Mouse (Mus musculus) MEL (cell line): Measurements from ENCODE around the gene Rab24. TPM values are rescaled to one million over a fixed set of nuclear protein-coding genes. Genes with fewer than 3 reads are reported as not detected.
A peak's percentile ranks its signal among the peaks of the same experiment; 100 is the strongest.

ENCODE experiments used
- DNase-seq: peaks from one replicate; pipeline ENCODE4 v3.0.0; 2011; ENCODE audit warnings: low read depth, low spot score
- H3K27ac ChIP-seq: 2 replicates; pipeline ENCODE4 v1.5.1; 2012; ENCODE audit warnings: low read depth, mild to moderate bottlenecking, control low read depth, low read length, moderate library complexity; ENCODE audit not compliant: control insufficient read depth
- H3K27me3 ChIP-seq, 2 experiments: fragments of 150-350 bp in 1 of 2; sonication (generic) in 1 of 2; 2 replicates each; pipeline ENCODE4 v1.6.1; 2012; ENCODE audit warnings: low read length in 2 of 2, mild to moderate bottlenecking in 2 of 2, improper control_type of control experiment in 1 of 2, moderate library complexity in 1 of 2; ENCODE audit not compliant: insufficient read depth in 2 of 2, control insufficient read depth in 1 of 2
- H3K36me3 ChIP-seq, 2 experiments: 2 replicates each; pipeline ENCODE4 v1.6.1; 2012 to 2014; ENCODE audit warnings: low read length in 2 of 2, improper control_type of control experiment in 1 of 2, inconsistent platforms in 1 of 2, mild to moderate bottlenecking in 1 of 2; ENCODE audit not compliant: insufficient read depth in 2 of 2, control insufficient read depth in 1 of 2
- H3K4me1 ChIP-seq, 2 experiments: fragments of 150-350 bp in 1 of 2; sonication (generic) in 1 of 2; 2 replicates each; pipeline ENCODE4 v1.6.1; 2012; ENCODE audit warnings: low read length in 2 of 2, improper control_type of control experiment in 1 of 2, mild to moderate bottlenecking in 1 of 2; ENCODE audit not compliant: insufficient read depth in 2 of 2, control insufficient read depth in 1 of 2
- H3K4me3 ChIP-seq, 2 experiments: fragments of 150-350 bp in 1 of 2; sonication (generic) in 1 of 2; 2 replicates each; pipeline ENCODE4 v1.5.1; 2012; ENCODE audit warnings: low read depth in 2 of 2, low read length in 2 of 2, mild to moderate bottlenecking in 2 of 2, moderate library complexity in 2 of 2, control low read depth in 1 of 2, improper control_type of control experiment in 1 of 2; ENCODE audit not compliant: control insufficient read depth in 1 of 2, insufficient read depth in 1 of 2
- H3K79me2 ChIP-seq: 2 replicates; pipeline ENCODE4 v1.6.1; 2012; ENCODE audit warnings: mild to moderate bottlenecking, low read length, moderate library complexity; ENCODE audit not compliant: control insufficient read depth, poor library complexity, insufficient read depth
- H3K9ac ChIP-seq: 2 replicates; pipeline ENCODE4 v1.6.1; 2012; ENCODE audit warnings: low read depth, mild to moderate bottlenecking, control low read depth, low read length, moderate library complexity; ENCODE audit not compliant: control insufficient read depth, poor library complexity, severe bottlenecking
- H3K9me3 ChIP-seq: fragments of 150-350 bp; sonication (generic); replicated peaks from 2 replicates; pipeline ENCODE4 v1.6.1; 2012; ENCODE audit warnings: mild to moderate bottlenecking, low read length, improper control_type of control experiment, moderate library complexity; ENCODE audit not compliant: insufficient read depth
- BHLHE40 ChIP-seq: IDR thresholded peaks from 2 replicates; pipeline ENCODE4 v1.6.1; 2012; ENCODE audit warnings: low read depth, mild to moderate bottlenecking, inconsistent platforms, low read length, improper control_type of control experiment, borderline replicate concordance
- CHD1 ChIP-seq: IDR thresholded peaks from 2 replicates; pipeline ENCODE4 v1.6.1; 2012; ENCODE audit warnings: low read depth, mild to moderate bottlenecking, inconsistent platforms, low read length, improper control_type of control experiment
- CTCF ChIP-seq, 3 experiments: IDR thresholded peaks in 2 of 3; conservative IDR thresholded peaks in 1 of 3; 2 replicates each; pipeline ENCODE4 v1.5.1; 2011 to 2012; ENCODE audit warnings: low read length in 3 of 3, low read depth in 2 of 3, mild to moderate bottlenecking in 2 of 3, improper control_type of control experiment in 1 of 3, inconsistent platforms in 1 of 3, mixed read lengths in 1 of 3, moderate library complexity in 1 of 3; ENCODE audit not compliant: control insufficient read depth in 1 of 3, insufficient read depth in 1 of 3, poor library complexity in 1 of 3, severe bottlenecking in 1 of 3
- ELF1 ChIP-seq: IDR thresholded peaks from 2 replicates; pipeline ENCODE4 v1.6.1; 2014; ENCODE audit warnings: low read depth, mild to moderate bottlenecking, inconsistent platforms, low read length, improper control_type of control experiment, moderate library complexity
- ETS1 ChIP-seq: IDR thresholded peaks from 2 replicates; pipeline ENCODE4 v1.6.1; 2012; ENCODE audit warnings: low read depth, mild to moderate bottlenecking, inconsistent platforms, low read length, improper control_type of control experiment, moderate library complexity
- GABPA ChIP-seq: IDR thresholded peaks from 2 replicates; pipeline ENCODE4 v1.6.1; 2012; ENCODE audit warnings: low read depth, mild to moderate bottlenecking, inconsistent platforms, low read length, improper control_type of control experiment, moderate library complexity
- JUND ChIP-seq: IDR thresholded peaks from 2 replicates; pipeline ENCODE4 v1.6.1; 2011; ENCODE audit warnings: low read depth, mild to moderate bottlenecking, improper control_type of control experiment, low read length
- MAFK ChIP-seq: IDR thresholded peaks from 2 replicates; pipeline ENCODE4 v1.6.1; 2011; ENCODE audit warnings: low read depth, mild to moderate bottlenecking, low read length, improper control_type of control experiment, borderline replicate concordance
- MEF2A ChIP-seq: IDR thresholded peaks from 2 replicates; pipeline ENCODE4 v1.6.1; 2014; ENCODE audit warnings: low read depth, mild to moderate bottlenecking, inconsistent platforms, low read length, improper control_type of control experiment; ENCODE audit not compliant: poor library complexity, insufficient replicate concordance, severe bottlenecking; ENCODE audit errors: extremely low read depth
- NELFE ChIP-seq: IDR thresholded peaks from 2 replicates; pipeline ENCODE4 v1.6.1; 2011; ENCODE audit warnings: low read depth, low read length, improper control_type of control experiment
- POLR2AphosphoS5 ChIP-seq: IDR thresholded peaks from 2 replicates; pipeline ENCODE4 v1.6.1; 2012; ENCODE audit warnings: low read depth, borderline replicate concordance, mild to moderate bottlenecking, inconsistent platforms, low read length, moderate library complexity, mixed read lengths
- RAD21 ChIP-seq: IDR thresholded peaks from 2 replicates; pipeline ENCODE4 v1.6.1; 2011; ENCODE audit warnings: mild to moderate bottlenecking, low read depth, low read length, improper control_type of control experiment
- RCOR1 ChIP-seq: IDR thresholded peaks from 2 replicates; pipeline ENCODE4 v1.6.1; 2012; ENCODE audit warnings: low read depth, mild to moderate bottlenecking, inconsistent platforms, low read length, improper control_type of control experiment
- SIN3A ChIP-seq: IDR thresholded peaks from 2 replicates; pipeline ENCODE4 v1.6.1; 2012; ENCODE audit warnings: low read length, improper control_type of control experiment, inconsistent platforms
- SMC3 ChIP-seq: IDR thresholded peaks from 2 replicates; pipeline ENCODE4 v1.6.1; 2011; ENCODE audit warnings: low read depth, low read length, improper control_type of control experiment
- TAL1 ChIP-seq: IDR thresholded peaks from 2 replicates; pipeline ENCODE4 v1.6.1; 2012; ENCODE audit warnings: mild to moderate bottlenecking, inconsistent platforms, low read length, moderate library complexity, mixed read lengths
- TCF12 ChIP-seq: IDR thresholded peaks from 2 replicates; pipeline ENCODE4 v1.6.1; 2014; ENCODE audit warnings: low read depth, mild to moderate bottlenecking, inconsistent platforms, low read length, improper control_type of control experiment, moderate library complexity
- UBTF ChIP-seq: IDR thresholded peaks from 2 replicates; pipeline ENCODE4 v1.6.1; 2012; ENCODE audit warnings: low read depth, mild to moderate bottlenecking, inconsistent platforms, low read length, improper control_type of control experiment, moderate library complexity, borderline replicate concordance; ENCODE audit not compliant: insufficient read depth
- USF1 ChIP-seq: IDR thresholded peaks from 2 replicates; pipeline ENCODE4 v1.6.1; 2014; ENCODE audit warnings: low read depth, mild to moderate bottlenecking, inconsistent platforms, low read length, improper control_type of control experiment, moderate library complexity
- USF2 ChIP-seq, 2 experiments: IDR thresholded peaks; 2 replicates each; pipeline ENCODE4 v1.6.1; 2011 to 2012; ENCODE audit warnings: improper control_type of control experiment in 2 of 2, low read length in 2 of 2, borderline replicate concordance in 1 of 2, inconsistent platforms in 1 of 2, low read depth in 1 of 2, mild to moderate bottlenecking in 1 of 2; ENCODE audit not compliant: insufficient read depth in 1 of 2
- ZC3H11A ChIP-seq: IDR thresholded peaks from 2 replicates; pipeline ENCODE4 v1.6.1; 2012; ENCODE audit warnings: low read depth, mild to moderate bottlenecking, inconsistent platforms, low read length, improper control_type of control experiment
- ZMIZ1 ChIP-seq: IDR thresholded peaks from 2 replicates; pipeline ENCODE4 v1.6.1; 2012; ENCODE audit warnings: low read depth, mild to moderate bottlenecking, inconsistent platforms, low read length, improper control_type of control experiment, moderate library complexity
- ZNF384 ChIP-seq: IDR thresholded peaks from 2 replicates; pipeline ENCODE4 v1.6.1; 2012; ENCODE audit warnings: low read depth, mild to moderate bottlenecking, inconsistent platforms, low read length, improper control_type of control experiment
- polyA plus RNA-seq, 2 experiments: library from polyadenylated mRNA; stranded (reverse) in 1 of 2; unstranded in 1 of 2; fragments of >175 nt in 1 of 2; fragments of >200 nt in 1 of 2; gene quantifications; 2 replicates each; pipeline versions ENCODE4 v1.2.1 to v1.2.4; 2012; ENCODE audit warnings: low replicate concordance in 2 of 2, low read depth in 1 of 2; ENCODE audit not compliant: insufficient read length in 2 of 2, insufficient read depth in 1 of 2, missing spikeins in 1 of 2
- total RNA-seq: library from RNA; depleted of rRNA; stranded (reverse); fragments of 300-350 nt; gene quantifications from 2 replicates; pipeline ENCODE4 v1.2.3, GENCODE M21; 2012

The Rab24 gene
- total and polyA plus RNA-seq, 3 experiments = 71.0 to 75.8 TPM; not detected in 1

- no peak overlapping the region for H3K27ac ChIP-seq
- no peak overlapping the region for H3K9ac ChIP-seq
- H3K4me3 ChIP-seq = no peak overlapping the region
- no peaks in the 10 kb centered on the region for H3K4me1 ChIP-seq
- H3K36me3 ChIP-seq = peaks cover 0 to 4% of the 10 kb centered on the region in 2 experiments; a peak in 1 of 4 replicates
- peak; percentile 99 for TF ChIP-seq MAFK
- no peak for TF ChIP-seq SMC3
- no peak for DNase-seq
- no peaks in the 10 kb centered on the region for H3K27me3 ChIP-seq
- no peaks in the 10 kb centered on the region for H3K79me2 ChIP-seq
- no peaks in the 10 kb centered on the region for H3K9me3 ChIP-seq
Measured at GRCm38 (mm10) chr13:55296760-55297159, 25.0 kb downstream of the Rab24 start.

- peaks cover 0 to 2% of the 10 kb centered on the region in 2 experiments; a peak in 1 of 4 replicates for H3K36me3 ChIP-seq
- no peaks in the 10 kb centered on the region for H3K79me2 ChIP-seq
- H3K9ac ChIP-seq = no peak overlapping the region
- H3K27me3 ChIP-seq = no peaks in the 10 kb centered on the region
- no peaks in the 10 kb centered on the region for H3K4me1 ChIP-seq
- TF ChIP-seq CTCF (IDR thresholded peaks at IDR 0.05 in 2 of 3, conservative IDR thresholded peaks at IDR 0.05 in 1 of 3; ENCODE audit: control insufficient read depth in 1 of 3, insufficient read depth in 1 of 3, low read depth in 2 of 3, low read length in 3 of 3, poor library complexity in 1 of 3, severe bottlenecking in 1 of 3) = peak in 1 of 3 experiments; percentile 37; a peak in 2 of 6 replicates
- no peak for TF ChIP-seq MEF2A
- no peak for TF ChIP-seq UBTF
- no peak; the same call in 1 of the 2 replicates for TF ChIP-seq RAD21
- 0 out of 2 replicates have a peak, but pooled peaks have one; percentile 21 for TF ChIP-seq SMC3
- TF ChIP-seq ZNF384 = peak; percentile 94
- TF ChIP-seq, all 39 proteins: peak for 3
- peak; percentile 55 for DNase-seq
- H3K27ac ChIP-seq = no peak overlapping the region
- H3K4me3 ChIP-seq = peak overlapping the region in 1 of 2 experiments; percentile 45; a peak in 2 of 4 replicates
- no peaks in the 10 kb centered on the region for H3K9me3 ChIP-seq
Measured at GRCm38 (mm10) chr13:55288854-55289253, 32.9 kb downstream of the Rab24 start.

GRCm38 (mm10) chr13:55277646-55278045, 44.1 kb downstream of the Rab24 start:
- Histone ChIP-seq H3K36me3 (peaks cover 0 to 10% of the 10 kb centered on the region in 2 experiments; a peak in 2 of 4 replicates), H3K9me3 (no peaks in the 10 kb centered on the region), H3K27me3 (no peaks in the 10 kb centered on the region), H3K27ac (peak overlapping the region; percentile 56), H3K79me2 (no peaks in the 10 kb centered on the region), H3K9ac (peak overlapping the region; percentile 16; the same call in 1 of the 2 replicates), H3K4me1 (peaks cover 2 to 6% of the 10 kb centered on the region in 2 experiments; a peak in 2 of 4 replicates), H3K4me3 (peak overlapping the region; percentile 41 to 44)
- DNase-seq = peak; percentile 72
- 0 out of 2 replicates have a peak, but pooled peaks have one; percentile 31 for TF ChIP-seq TCF12
- TF ChIP-seq SMC3 = no peak
- TF ChIP-seq USF1 = peak; percentile 94
- TF ChIP-seq ETS1 = peak; percentile 79
- TF ChIP-seq CHD1 = no peak
- no peak for TF ChIP-seq MEF2A
- TF ChIP-seq USF2 (IDR thresholded peaks at IDR 0.05; ENCODE audit: borderline replicate concordance in 1 of 2, insufficient read depth in 1 of 2, low read depth in 1 of 2, low read length in 2 of 2) = peak in 1 of 2 experiments; percentile 77; a peak in 2 of 4 replicates
- TF ChIP-seq ZMIZ1 = no peak
- no peak for TF ChIP-seq POLR2AphosphoS5
- TF ChIP-seq ZNF384 = no peak
- peak; percentile 90 for TF ChIP-seq SIN3A
- 0 out of 2 replicates have a peak, but pooled peaks have one; percentile 37 for TF ChIP-seq BHLHE40
- no peak for TF ChIP-seq ZC3H11A
- TF ChIP-seq GABPA = no peak
- no peak for TF ChIP-seq JUND
- no peak for TF ChIP-seq TAL1
- TF ChIP-seq RCOR1 = peak; percentile 37; the same call in 1 of the 2 replicates
- TF ChIP-seq NELFE = no peak
- TF ChIP-seq ELF1 = 0 out of 2 replicates have a peak, but pooled peaks have one; percentile 14
